Mouse (Mus musculus): Measurements from ENCODE around the gene Mob1a.
A peak's percentile ranks its signal among the peaks of the same experiment; 100 is the strongest.
"Not testable (repeated sequence)": the region's sequence is repeated elsewhere in the genome, so short reads cannot be mapped to it uniquely, and the experiment has no call there.

The Mob1a gene

GRCm38 (mm10) chr6:83342957-83343356, 17.1 kb downstream of the Mob1a start:
- DNase-seq (ENCODE audit: low spot score): no peak

- not testable (repeated sequence) for DNase-seq (ENCODE audit: low spot score)
Observed at GRCm38 (mm10) chr6:83345285-83345684, 19.5 kb downstream of the Mob1a start.

GRCm38 (mm10) chr6:83347916-83348315, 22.1 kb downstream of the Mob1a start:
- DNase-seq (ENCODE audit: low spot score): no peak

GRCm38 (mm10) chr6:83348873-83349272, 23.1 kb downstream of the Mob1a start, which contains the start of gene Bola3:
TSS of gene Bola3 (plus strand) at chr6:83349147.
- no peak for DNase-seq (ENCODE audit: low spot score)

GRCm38 (mm10) chr6:83349274-83349958, 23.6 kb downstream of the Mob1a start:
- peak; percentile 83 for DNase-seq (ENCODE audit: low spot score)

- DNase-seq (ENCODE audit: low spot score): no peak
Observed at GRCm38 (mm10) chr6:83350172-83350571, 24.4 kb downstream of the Mob1a start.

GRCm38 (mm10) chr6:83350851-83351405, 25.1 kb downstream of the Mob1a start:
- no peak for DNase-seq (ENCODE audit: low spot score)

- DNase-seq (ENCODE audit: low spot score): no peak
Observed at GRCm38 (mm10) chr6:83351490-83352160, 25.8 kb downstream of the Mob1a start.

- DNase-seq (ENCODE audit: low spot score): no peak
Observed at GRCm38 (mm10) chr6:83352666-83353410, 27.0 kb downstream of the Mob1a start.

- DNase-seq (ENCODE audit: low spot score): no peak
Observed at GRCm38 (mm10) chr6:83354856-83355781, 29.3 kb downstream of the Mob1a start.

- peak; percentile 84 for DNase-seq (ENCODE audit: low spot score)
Observed at GRCm38 (mm10) chr6:83356569-83357138, 30.8 kb downstream of the Mob1a start.

GRCm38 (mm10) chr6:83357436-83357835, 31.6 kb downstream of the Mob1a start:
- DNase-seq (ENCODE audit: low spot score): no peak

- no peak for DNase-seq (ENCODE audit: low spot score)
Observed at GRCm38 (mm10) chr6:83361523-83362248, 35.9 kb downstream of the Mob1a start.

- DNase-seq (ENCODE audit: low spot score): no peak
Observed at GRCm38 (mm10) chr6:83363075-83363474, 37.3 kb downstream of the Mob1a start.

- DNase-seq (ENCODE audit: low spot score): no peak
Observed at GRCm38 (mm10) chr6:83370316-83370965, 44.6 kb downstream of the Mob1a start.

- no peak for DNase-seq (ENCODE audit: low spot score)
Observed at GRCm38 (mm10) chr6:83371350-83371749, 45.5 kb downstream of the Mob1a start.

- DNase-seq (ENCODE audit: low spot score): no peak
Observed at GRCm38 (mm10) chr6:83373704-83374300, 48.0 kb downstream of the Mob1a start.

- no peak for DNase-seq (ENCODE audit: low spot score)
Observed at GRCm38 (mm10) chr6:83381510-83382491, 56.0 kb downstream of the Mob1a start.
